ENCODE assay signal across 20 mouse cellular contexts in genomic region chr10:12865201-12865600, GRCm38 (mm10). TPM values are rescaled to one million over a fixed set of nuclear protein-coding genes. Genes with fewer than 3 reads are reported as not detected.
DNase-seq lines count a peak whose midpoint lies in the region; ATAC-seq and TF ChIP-seq lines count a peak whose summit lies in the region.
"Had no signal": no experiment of that assay in that cellular context is flagged by ENCODE, and none has a peak within 500 bp of the region (broad histone marks: within the 10 kb centered on the region; RNA-seq: fewer than 3 reads in every experiment).

No protein-coding gene starts in this region.

- no peak overlapping the region for H3K4me2 ChIP-seq in heart, embryonic 11.5 days
- H3K4me2 ChIP-seq: intestine, embryonic 15.5 days; limb, embryonic 13.5 days; liver, embryonic 12.5 days; lung, embryonic 15.5 days; midbrain, embryonic 13.5 days had no signal

- ATAC-seq in heart, embryonic 11.5 days (replicated peaks; ENCODE audit: insufficient number of reproducible peaks, low FRiP score, low TSS enrichment): no peak
- ATAC-seq: CD4-positive, CD25-positive, alpha-beta regulatory T cell, adult 4 months; forebrain, postnatal 0 days; hindbrain, embryonic 16.5 days; intestine, embryonic 15.5 days; liver, embryonic 12.5 days; midbrain, embryonic 13.5 days had no signal

- no peaks in the 10 kb centered on the region for H3K27me3 ChIP-seq in heart, embryonic 11.5 days (ENCODE audit: control insufficient read depth, insufficient read depth, low read length)
- H3K27me3 ChIP-seq: intestine, embryonic 15.5 days; limb, embryonic 13.5 days; liver, embryonic 12.5 days; lung, embryonic 15.5 days; megakaryocyte, embryonic 14.5 days had no signal

- no peak for TF ChIP-seq POLR2A in lung, adult 2 months (IDR thresholded peaks at IDR 0.05; ENCODE audit: borderline replicate concordance, extremely low read depth, low read depth, low read length)

- peak; percentile 33 for DNase-seq in adrenal gland, adult 2 months
- no peak for DNase-seq in adrenal gland, postnatal 4 days (ENCODE audit: low spot score in 2 of 2)
- peak; percentile 27 for DNase-seq in heart, postnatal 4 days
- DNase-seq in lung, postnatal 14 days: peak; percentile 37
- DNase-seq in lung, adult 2 months: no peak
- no peak for DNase-seq in B cell, adult 2 months
- DNase-seq: cerebellum, adult 11 months; forebrain, postnatal 0 days; kidney, adult 8-10 months had no signal

- H3K4me3 ChIP-seq in heart, embryonic 11.5 days (ENCODE audit: low read depth, low read length): no peak overlapping the region
- H3K4me3 ChIP-seq in lung, adult 2 months (replicated peaks; ENCODE audit: extremely low read depth, low read depth, low read length): no peak overlapping the region
- H3K4me3 ChIP-seq: forebrain, embryonic 10.5 days; hindbrain, embryonic 10.5 days; intestine, embryonic 15.5 days; limb, embryonic 13.5 days; liver, embryonic 12.5 days; lung, embryonic 15.5 days; megakaryocyte, embryonic 14.5 days; midbrain, embryonic 13.5 days had no signal

- H3K27ac ChIP-seq in heart, embryonic 11.5 days (ENCODE audit: low read depth, low read length): no peak overlapping the region
- H3K27ac ChIP-seq: forebrain, embryonic 10.5 days; hindbrain, embryonic 10.5 days; intestine, embryonic 15.5 days; limb, embryonic 13.5 days; liver, embryonic 12.5 days; lung, embryonic 15.5 days; midbrain, embryonic 13.5 days had no signal

- H3K36me3 ChIP-seq in heart, embryonic 11.5 days (ENCODE audit: control insufficient read depth, insufficient read depth, low read length): no peaks in the 10 kb centered on the region
- H3K36me3 ChIP-seq: intestine, embryonic 15.5 days; liver, embryonic 12.5 days; lung, embryonic 15.5 days; midbrain, embryonic 13.5 days had no signal

- 79% methylated on average over 6 of the region's 6 CpGs for WGBS in heart, embryonic 11.5 days (ENCODE audit: insufficient replicate concordance)
- WGBS in lung, adult 2 months: 64% methylated on average over 6 of the region's 6 CpGs

- no peaks in the 10 kb centered on the region for H3K9me3 ChIP-seq in heart, embryonic 11.5 days (replicated peaks; ENCODE audit: control insufficient read depth, low read length)
- H3K9me3 ChIP-seq: forebrain, embryonic 10.5 days; hindbrain, embryonic 10.5 days; intestine, embryonic 15.5 days; limb, embryonic 13.5 days; liver, embryonic 12.5 days; lung, embryonic 15.5 days; megakaryocyte, embryonic 14.5 days; midbrain, embryonic 13.5 days had no signal

- no peak for TF ChIP-seq CTCF in lung, adult 2 months (IDR thresholded peaks at IDR 0.05; ENCODE audit: insufficient read depth, low read length)

- no peak overlapping the region for H3K9ac ChIP-seq in heart, embryonic 11.5 days (ENCODE audit: low read depth, low read length)
- H3K9ac ChIP-seq: forebrain, postnatal 0 days; intestine, embryonic 15.5 days; limb, embryonic 13.5 days; liver, embryonic 12.5 days; lung, embryonic 15.5 days; midbrain, embryonic 13.5 days had no signal

- peaks cover 26% of the 10 kb centered on the region for H3K4me1 ChIP-seq in heart, embryonic 11.5 days (ENCODE audit: control insufficient read depth, insufficient read depth, low read length)
- no peaks in the 10 kb centered on the region; the same call in none of the 2 replicates for H3K4me1 ChIP-seq in lung, adult 2 months (ENCODE audit: control insufficient read depth, insufficient read depth, low read length)

RNA-seq across cellular contexts. Expression of gene Utrn, which starts 4.0 kb away (rescaled TPM):
- 10 to 100 TPM; 70.3 to 81.8 TPM for total RNA-seq in adrenal gland, adult 2 months (2021)
- polyA plus RNA-seq in adrenal gland, adult 2 months (2012; rRNA removed): 21.7 and 25.4 TPM in 2 replicates
- total RNA-seq in adrenal gland, postnatal 4 days (2021): 100 to 1,000 TPM in 1 of 2 experiments, 10 to 100 TPM in 1; 91.1 to 101 TPM
- total RNA-seq in heart, postnatal 4 days (2021): 100 to 1,000 TPM in 1 of 2 experiments, 10 to 100 TPM in 1; 95.0 to 104 TPM
- 47.3 and 68.5 TPM in 2 replicates for polyA plus RNA-seq in heart, embryonic 11.5 days (2014; fragmentation: Nextera tagmentation; extraction: Ambion mirVana)
- polyA plus RNA-seq in lung, adult 2 months (2012; rRNA removed): 47.7 and 59.1 TPM in 2 replicates

Comparison
In these comparisons a context has a peak if more than half of its experiments do, and no peak if none do; other contexts are left out.
1. DNase-seq: peak in adrenal gland, adult 2 months (single experiment), heart, postnatal 4 days (single experiment) and lung, postnatal 14 days (single experiment); none in adrenal gland, postnatal 4 days (0 of 2), lung, adult 2 months (single experiment) and B cell, adult 2 months (0 of 2).